Mouse (Mus musculus): Measurements from ENCODE around the gene Cd151.

- TF ChIP-seq CTCF (IDR thresholded peaks at IDR 0.05) (no peak), POLR2A (IDR thresholded peaks at IDR 0.05; ENCODE audit: insufficient read depth, low read depth, low read length) (no peak), EP300 (IDR thresholded peaks at IDR 0.05; ENCODE audit: insufficient read depth, low read depth, low read length) (no peak)
Measured at GRCm38 (mm10) chr7:141462333-141462821, 4.8 kb upstream of the Cd151 start.

Data from heart, adult 2 months (tissue).